Mouse (Mus musculus): ENCODE results near the gene Ablim2. TPM values are rescaled to one million over a fixed set of nuclear protein-coding genes. Genes with fewer than 3 reads are reported as not detected.

Gene Ablim2
- total RNA-seq, 2 experiments from 2014 or later, result not detected

- no peak for ATAC-seq (replicated peaks; ENCODE audit: low FRiP score, poor library complexity, severe bottlenecking)
Observed at GRCm38 (mm10) chr5:35762850-35763249, 5.2 kb downstream of the Ablim2 start.

- no peak for ATAC-seq (replicated peaks; ENCODE audit: low FRiP score, poor library complexity, severe bottlenecking)
Observed at GRCm38 (mm10) chr5:35765909-35766308, 8.2 kb downstream of the Ablim2 start.

- no peak for ATAC-seq (replicated peaks; ENCODE audit: low FRiP score, poor library complexity, severe bottlenecking)
Observed at GRCm38 (mm10) chr5:35768525-35768924, 10.8 kb downstream of the Ablim2 start.

- ATAC-seq (replicated peaks; ENCODE audit: low FRiP score, poor library complexity, severe bottlenecking), result no peak
Observed at GRCm38 (mm10) chr5:35768997-35769396, 11.3 kb downstream of the Ablim2 start.

GRCm38 (mm10) chr5:35770246-35770645 lies 12.6 kb downstream of the Ablim2 start:
- ATAC-seq (replicated peaks; ENCODE audit: low FRiP score, poor library complexity, severe bottlenecking), result no peak

GRCm38 (mm10) chr5:35770891-35771663 lies 13.4 kb downstream of the Ablim2 start:
- ATAC-seq (replicated peaks; ENCODE audit: low FRiP score, poor library complexity, severe bottlenecking), result no peak

- no peak for ATAC-seq (replicated peaks; ENCODE audit: low FRiP score, poor library complexity, severe bottlenecking)
Observed at GRCm38 (mm10) chr5:35773274-35774136, 15.8 kb downstream of the Ablim2 start.

- ATAC-seq (replicated peaks; ENCODE audit: low FRiP score, poor library complexity, severe bottlenecking), result no peak
Observed at GRCm38 (mm10) chr5:35774137-35774424, 16.4 kb downstream of the Ablim2 start.

GRCm38 (mm10) chr5:35781116-35781515 lies 23.4 kb downstream of the Ablim2 start:
- no peak for ATAC-seq (replicated peaks; ENCODE audit: low FRiP score, poor library complexity, severe bottlenecking)

GRCm38 (mm10) chr5:35782648-35783180 lies 25.0 kb downstream of the Ablim2 start:
- ATAC-seq (replicated peaks; ENCODE audit: low FRiP score, poor library complexity, severe bottlenecking), result no peak

GRCm38 (mm10) chr5:35785853-35786252 lies 28.2 kb downstream of the Ablim2 start:
- no peak for ATAC-seq (replicated peaks; ENCODE audit: low FRiP score, poor library complexity, severe bottlenecking)

GRCm38 (mm10) chr5:35787847-35788246 lies 30.2 kb downstream of the Ablim2 start:
- ATAC-seq (replicated peaks; ENCODE audit: low FRiP score, poor library complexity, severe bottlenecking), result no peak

- no peak for ATAC-seq (replicated peaks; ENCODE audit: low FRiP score, poor library complexity, severe bottlenecking)
Observed at GRCm38 (mm10) chr5:35788719-35789118, 31.0 kb downstream of the Ablim2 start.

- ATAC-seq (replicated peaks; ENCODE audit: low FRiP score, poor library complexity, severe bottlenecking), result no peak
Observed at GRCm38 (mm10) chr5:35789697-35790096, 32.0 kb downstream of the Ablim2 start.

GRCm38 (mm10) chr5:35790387-35791065 lies 32.8 kb downstream of the Ablim2 start:
- ATAC-seq (replicated peaks; ENCODE audit: low FRiP score, poor library complexity, severe bottlenecking), result no peak

- no peak for ATAC-seq (replicated peaks; ENCODE audit: low FRiP score, poor library complexity, severe bottlenecking)
Observed at GRCm38 (mm10) chr5:35793971-35794370, 36.3 kb downstream of the Ablim2 start.

GRCm38 (mm10) chr5:35794942-35795341 lies 37.3 kb downstream of the Ablim2 start:
- ATAC-seq (replicated peaks; ENCODE audit: low FRiP score, poor library complexity, severe bottlenecking), result no peak

GRCm38 (mm10) chr5:35795481-35796048 lies 37.9 kb downstream of the Ablim2 start:
- ATAC-seq (replicated peaks; ENCODE audit: low FRiP score, poor library complexity, severe bottlenecking), result peak; percentile 58; the same call in 1 of the 2 replicates

GRCm38 (mm10) chr5:35796136-35796535 lies 38.5 kb downstream of the Ablim2 start:
- no peak for ATAC-seq (replicated peaks; ENCODE audit: low FRiP score, poor library complexity, severe bottlenecking)

GRCm38 (mm10) chr5:35799090-35799489 lies 41.4 kb downstream of the Ablim2 start:
- ATAC-seq (replicated peaks; ENCODE audit: low FRiP score, poor library complexity, severe bottlenecking), result no peak

Measured in erythroblast, adult 5-6 weeks (primary cell).